ENCODE assay signal across 7 mouse cellular contexts in genomic region chr12:16342030-16342429, GRCm38 (mm10).
DNase-seq lines count a peak whose midpoint lies in the region; ATAC-seq and TF ChIP-seq lines count a peak whose summit lies in the region.
"Not testable (repeated sequence)": the region's sequence is repeated elsewhere in the genome, so short reads cannot be mapped to it uniquely, and the experiment has no call there.

No protein-coding gene starts in this region.

- not testable (repeated sequence) for TF ChIP-seq POLR2A in thymus, adult 2 months (IDR thresholded peaks at IDR 0.05; ENCODE audit: control insufficient read depth, extremely low read depth, insufficient read depth, low read length, poor library complexity)

- 34% methylated on average over 2 of the region's 2 CpGs for WGBS in liver, embryonic 14.5 days (ENCODE audit: insufficient replicate concordance)
- 57% methylated on average over 2 of the region's 2 CpGs for WGBS in thymus, adult 2 months

- TF ChIP-seq CTCF in E14TG2a.4 (conservative IDR thresholded peaks at IDR 0.05; ENCODE audit: low read length): peak; percentile 50
- TF ChIP-seq CTCF in liver, embryonic 14.5 days (IDR thresholded peaks at IDR 0.05; ENCODE audit: low read depth): peak; percentile 16; the same call in 1 of the 2 replicates
- TF ChIP-seq CTCF in thymus, adult 2 months (IDR thresholded peaks at IDR 0.05; ENCODE audit: borderline replicate concordance, control insufficient read depth, extremely low read depth, insufficient read depth, low read length, poor library complexity): not testable (repeated sequence)

- H3K4me1 ChIP-seq in E14TG2a.4 (replicated peaks; ENCODE audit: low read depth, low read length); liver, embryonic 14.5 days (replicated peaks; ENCODE audit: control insufficient read depth in 2 of 2, insufficient read depth in 2 of 2, low read length in 1 of 2); thymus, adult 2 months (replicated peaks; ENCODE audit: control insufficient read depth, insufficient read depth, low read length): not testable (repeated sequence)

- H3K27me3 ChIP-seq in E14TG2a.4 (ENCODE audit: insufficient read depth, low read length); liver, embryonic 14.5 days (ENCODE audit: control insufficient read depth, insufficient read depth, low read length); thymus, adult 2 months (ENCODE audit: control insufficient read depth, insufficient read depth, low read length): not testable (repeated sequence)

- DNase-seq in A20 (ENCODE audit: low read depth, low spot score): peak; percentile 79
- peak; percentile 67 for DNase-seq in R1 (ENCODE audit: low read depth, low spot score)
- peak; percentile 15 for DNase-seq in embryo, embryonic 10.5 days (ENCODE audit: low spot score)
- DNase-seq in liver, embryonic 14.5 days (ENCODE audit: low read depth in 3 of 3, low spot score in 3 of 3): not testable (repeated sequence)
- peak; percentile 8 for DNase-seq in naive thymus-derived CD4-positive, alpha-beta T cell, adult 2 months (ENCODE audit: low read depth)
- DNase-seq in thymus, adult 2 months: peak; percentile 3

- H3K36me3 ChIP-seq in E14TG2a.4 (ENCODE audit: insufficient read depth, low read length); liver, embryonic 14.5 days (replicated peaks; ENCODE audit: control insufficient read depth, insufficient read depth, low read depth); thymus, adult 2 months (ENCODE audit: control insufficient read depth, insufficient read depth, low read length): not testable (repeated sequence)

- not testable (repeated sequence) for H3K9ac ChIP-seq in liver, embryonic 14.5 days (replicated peaks)

- not testable (repeated sequence) for H3K9me3 ChIP-seq in E14TG2a.4 (ENCODE audit: low read length); liver, embryonic 14.5 days (ENCODE audit: control insufficient read depth, low read length)

- not testable (repeated sequence) for TF ChIP-seq EP300 in liver, embryonic 14.5 days (IDR thresholded peaks at IDR 0.05; ENCODE audit: low read depth)

- ATAC-seq in liver, embryonic 14.5 days (ENCODE audit: insufficient read depth): not testable (repeated sequence)

- not testable (repeated sequence) for H3K4me3 ChIP-seq in E14TG2a.4 (replicated peaks; ENCODE audit: low read length); liver, embryonic 14.5 days (ENCODE audit: insufficient read depth in 1 of 2, low read depth in 2 of 2, low read length in 2 of 2); thymus, adult 2 months (ENCODE audit: control insufficient read depth, insufficient read depth, low read length)

- not testable (repeated sequence) for H3K4me2 ChIP-seq in liver, embryonic 14.5 days (ENCODE audit: low read depth)

- not testable (repeated sequence) for H3K27ac ChIP-seq in liver, embryonic 14.5 days; thymus, adult 2 months (ENCODE audit: control insufficient read depth, insufficient read depth, low read length)
